Mouse (Mus musculus) CH12F3 (cell line): Measurements from ENCODE around the gene Ddr1.
"Not testable (repeated sequence)": the region's sequence is repeated elsewhere in the genome, so short reads cannot be mapped to it uniquely, and the experiment has no call there.

ENCODE experiments used
- in situ Hi-C: fragments of 300-500 bp; cut with MboI; formaldehyde crosslinking; loops from 2 replicates; pipeline ENCODE4 v1.14.3; 2020; ENCODE audit warnings: low sequenced_read_pairs

Ddr1 gene

DNA sequence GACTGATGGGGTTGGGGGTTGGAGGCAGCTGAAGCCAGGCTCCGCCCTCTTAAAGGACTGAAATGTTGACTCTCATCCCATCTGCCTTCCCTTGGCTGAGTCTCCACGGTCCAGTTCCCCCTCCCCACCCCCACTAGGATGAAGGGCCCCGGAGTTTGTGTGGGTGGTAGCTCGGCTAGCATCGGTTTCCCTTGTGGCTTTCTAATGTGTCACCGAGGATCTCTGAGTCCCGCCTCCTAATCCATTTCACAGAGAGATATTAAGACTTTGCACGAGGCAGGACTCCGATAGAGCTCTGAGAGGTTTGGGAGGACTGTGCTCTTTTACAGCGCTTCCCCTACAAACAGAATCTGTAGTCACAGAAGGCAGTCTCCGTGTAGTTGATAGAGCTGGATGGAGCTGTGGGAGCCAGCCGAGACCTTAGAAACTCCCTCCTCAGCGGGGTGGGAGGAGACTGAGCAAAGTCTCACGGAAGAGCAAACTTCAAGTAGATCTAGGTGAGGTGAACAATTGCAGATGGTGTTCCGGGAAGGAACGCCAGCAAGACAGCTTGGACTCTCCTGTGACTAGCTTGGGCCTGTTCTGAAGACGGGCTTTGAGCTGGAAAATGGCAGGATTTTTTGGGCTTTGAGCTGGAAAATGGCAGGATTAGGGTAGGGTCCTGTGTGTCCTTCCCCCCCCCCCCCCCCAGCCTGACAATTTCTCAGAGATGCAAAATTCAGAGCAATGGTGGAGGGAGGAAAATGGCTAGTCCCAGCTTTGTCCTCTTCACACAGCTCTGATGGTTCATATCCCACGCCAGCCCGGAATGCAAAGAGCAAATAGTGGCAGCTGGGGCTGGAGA, at the start of gene Ddr1:
Gene Ddr1 (minus strand): TSS at position 1 of the 844 bp plus-strand sequence.
- in situ Hi-C loops: no loop called here

DNA sequence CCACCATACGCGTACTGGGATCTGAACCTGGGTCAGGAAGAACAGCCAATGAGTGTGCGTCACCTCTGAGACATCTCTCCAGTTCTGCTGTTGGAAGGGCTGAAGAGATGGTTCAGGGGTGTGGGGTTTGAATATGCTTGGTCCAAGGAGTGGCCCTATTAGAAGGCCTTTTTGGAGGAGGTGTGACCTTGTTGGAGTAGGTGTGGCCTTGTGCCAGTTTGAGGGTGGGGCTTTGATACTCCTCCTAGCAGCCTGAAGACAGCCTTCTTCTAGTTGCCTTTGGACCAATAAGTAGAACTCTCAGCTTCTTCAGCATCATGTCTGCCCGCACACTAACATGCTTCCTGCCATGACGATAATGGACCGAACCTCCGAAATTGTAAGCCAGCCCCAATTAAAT, 49.2 kb upstream of the Ddr1 start:
- in situ Hi-C loops: no loop called here

DNA sequence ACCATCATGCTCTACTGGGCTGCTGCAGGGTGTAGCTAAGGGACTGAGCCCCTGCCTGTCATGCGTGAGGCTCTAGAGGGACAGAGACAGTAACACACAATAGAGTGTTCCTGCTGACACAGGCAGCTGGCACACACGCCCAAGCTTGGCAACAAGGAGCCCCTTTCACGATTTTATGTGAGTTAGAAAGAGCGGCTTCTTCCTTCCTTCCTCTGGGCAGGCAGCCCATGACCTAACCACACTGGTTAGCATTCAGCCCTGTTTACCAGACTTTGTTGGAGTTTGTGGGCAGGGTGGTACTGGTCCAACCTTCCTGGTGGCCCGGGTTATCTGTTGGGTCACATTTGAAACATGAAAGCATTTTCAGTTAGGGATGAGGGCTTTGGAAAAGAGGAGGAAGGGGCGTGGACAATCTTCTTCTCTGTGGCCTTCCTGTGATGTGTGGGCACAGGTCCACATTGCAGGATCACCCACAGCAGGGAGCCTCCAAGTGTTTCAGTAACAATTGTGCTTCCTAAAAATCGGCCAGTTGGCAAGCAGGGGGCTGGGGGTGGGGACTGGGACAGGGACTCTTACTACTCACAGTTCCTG, 47.9 kb upstream of the Ddr1 start:
- in situ Hi-C loops: no loop called here

DNA sequence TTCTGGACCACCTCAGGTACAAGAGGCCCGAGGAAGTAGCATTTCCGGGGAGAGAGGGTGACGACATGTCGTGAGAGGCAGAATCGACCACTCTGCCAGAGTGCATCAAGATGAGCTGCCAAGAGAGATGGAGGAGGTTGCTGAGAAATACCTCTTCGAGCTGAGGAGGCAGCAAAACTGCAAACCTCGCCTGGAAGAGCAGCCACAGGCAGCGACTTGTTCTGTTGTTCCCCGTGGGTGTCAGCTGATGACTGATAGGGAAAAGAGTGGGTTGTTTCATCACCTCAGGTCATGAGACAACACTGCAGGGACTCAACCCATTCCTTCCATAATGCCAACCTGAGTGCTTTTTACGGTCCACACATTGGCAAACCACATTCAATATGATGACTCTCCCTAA, 45.3 kb upstream of the Ddr1 start:
- in situ Hi-C loops: no loop called here

DNA sequence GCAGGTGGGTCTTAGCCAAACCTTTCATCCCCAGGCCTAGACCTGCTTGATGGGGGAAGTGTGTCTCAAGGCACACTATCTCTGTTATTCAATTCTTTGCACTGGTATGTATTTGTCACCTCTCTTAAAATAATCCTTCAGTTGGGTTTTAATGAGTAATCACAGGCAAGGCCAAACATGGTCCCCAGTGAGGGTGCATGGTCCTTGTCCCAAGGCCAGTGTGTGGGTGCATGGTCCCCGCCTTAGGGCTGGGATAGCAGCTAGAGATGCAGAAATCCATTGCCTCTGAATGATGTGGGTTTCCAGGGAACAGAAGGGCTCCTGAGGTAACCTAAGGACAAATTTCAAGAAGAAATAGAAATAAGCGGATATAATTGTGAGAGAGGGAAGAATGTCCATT, 39.9 kb upstream of the Ddr1 start:
- in situ Hi-C loops: no loop called here

DNA sequence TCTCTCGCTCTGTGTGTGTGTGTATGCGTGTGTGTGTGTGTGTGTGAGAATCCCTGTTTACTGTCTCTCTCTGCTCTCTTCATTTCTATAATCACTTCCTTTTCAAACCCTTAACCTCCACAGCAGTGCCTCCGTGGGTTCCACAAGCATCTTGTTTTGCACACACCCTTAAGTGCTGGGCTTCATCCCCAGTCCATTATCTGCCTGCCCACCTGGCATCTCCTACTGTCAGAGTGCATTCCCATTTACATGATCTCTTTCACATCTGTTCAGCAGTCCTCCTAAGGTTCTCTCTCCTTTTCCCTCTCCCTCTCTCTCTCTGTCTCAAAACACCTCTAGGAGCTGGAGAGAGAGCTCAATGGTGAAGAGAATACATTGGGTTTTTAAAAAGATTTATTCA, 38.5 kb upstream of the Ddr1 start:
- in situ Hi-C loops: no loop called here

DNA sequence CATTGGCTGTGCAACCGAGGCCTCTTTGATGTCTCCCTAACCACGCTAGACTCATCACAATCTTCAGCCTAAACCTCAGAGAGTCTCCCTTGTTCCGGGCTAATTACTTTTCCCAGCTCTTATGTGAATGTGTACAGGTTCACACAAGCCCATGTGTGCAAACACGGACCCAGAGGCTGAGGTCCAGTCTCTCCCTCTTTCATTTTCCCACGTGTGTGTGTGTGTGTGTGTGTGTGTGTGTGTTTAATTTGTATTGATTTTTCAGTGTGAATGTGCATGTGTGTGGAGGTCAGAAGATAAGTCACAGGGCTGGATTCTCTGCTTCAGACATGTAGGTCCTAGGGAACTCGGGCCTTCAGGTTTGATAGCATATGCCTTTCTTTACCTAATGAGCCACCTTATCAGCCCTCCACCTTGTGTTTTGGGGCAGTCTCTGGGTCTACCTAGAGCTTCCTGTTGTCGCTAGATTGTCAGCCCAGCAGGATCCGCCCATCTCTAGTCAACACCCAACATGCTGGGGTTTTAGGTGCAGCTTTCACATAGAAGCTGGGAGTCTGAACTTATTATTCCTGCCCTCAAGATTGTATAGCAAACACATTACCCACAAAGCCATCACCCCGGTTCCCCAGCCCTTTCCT, 37.3 kb upstream of the Ddr1 start:
- in situ Hi-C loops: no loop called here

DNA sequence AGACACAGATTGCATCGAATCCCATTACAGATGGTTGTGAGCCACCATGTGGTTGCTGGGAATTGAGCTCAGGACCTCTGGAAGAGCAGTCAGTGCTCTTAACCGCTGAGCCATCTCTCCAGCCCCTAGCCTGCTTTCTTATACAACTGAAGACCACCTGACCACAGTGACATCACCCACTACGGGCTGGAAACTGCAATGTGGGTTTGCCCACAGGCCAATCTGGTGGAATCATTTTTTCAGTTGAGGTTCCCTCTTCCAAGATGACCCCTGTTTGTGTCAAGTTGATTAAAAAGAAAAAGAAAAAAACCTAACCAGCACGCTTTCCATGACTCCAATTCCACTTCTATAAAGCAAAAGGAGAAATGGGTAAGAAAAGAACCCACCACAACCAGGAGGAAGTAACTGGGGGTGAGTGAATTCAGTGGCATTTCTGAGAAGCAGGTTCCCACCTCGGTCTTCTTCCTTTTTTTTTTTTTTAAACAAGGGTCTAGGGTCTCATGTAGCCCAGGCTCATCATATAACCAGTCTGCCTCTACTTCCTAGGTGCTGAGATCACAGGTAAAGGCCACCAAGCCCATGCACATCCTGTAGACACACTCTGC, 36.0 kb upstream of the Ddr1 start:
- in situ Hi-C loops: no loop called here

DNA sequence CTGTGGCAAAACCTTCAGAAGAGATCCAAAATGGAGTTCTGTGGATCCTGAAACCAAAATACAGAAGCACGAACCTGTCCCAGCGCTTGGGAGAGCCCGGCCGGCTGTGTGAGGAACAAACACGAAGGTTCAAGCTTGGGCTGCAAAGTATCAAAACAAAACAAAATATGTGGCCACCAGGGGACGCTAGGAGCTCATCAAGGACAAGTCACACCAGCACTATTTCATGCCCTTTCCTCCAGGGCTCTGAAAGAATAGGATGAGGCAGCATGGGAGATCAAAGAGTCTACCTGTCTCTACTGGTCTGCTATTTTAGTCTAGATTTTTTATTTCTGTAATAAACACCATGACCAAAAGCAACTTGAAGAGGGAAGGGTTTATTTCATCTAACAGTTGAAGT, 35.3 kb upstream of the Ddr1 start:
- in situ Hi-C loops: no loop called here

DNA sequence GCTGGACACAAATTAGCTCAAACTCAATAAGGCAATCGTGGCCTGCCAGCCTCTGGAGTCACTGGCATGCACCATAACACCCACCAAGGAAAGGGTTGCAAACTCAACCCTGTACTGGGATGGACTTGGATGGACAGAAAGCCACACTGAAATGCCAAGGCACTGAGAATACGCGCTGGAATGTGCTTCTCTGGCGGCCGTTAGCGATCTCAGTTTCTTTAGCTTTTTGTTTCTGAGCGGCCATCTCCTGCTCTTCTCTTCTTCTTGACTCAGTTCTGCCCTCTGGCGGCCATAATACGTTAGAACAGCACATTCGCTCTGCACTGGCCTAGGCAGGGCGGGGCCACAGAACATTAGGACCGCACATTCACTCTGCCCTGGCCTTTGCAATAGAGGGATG, 33.3 kb upstream of the Ddr1 start:
- in situ Hi-C loops: no loop called here

DNA sequence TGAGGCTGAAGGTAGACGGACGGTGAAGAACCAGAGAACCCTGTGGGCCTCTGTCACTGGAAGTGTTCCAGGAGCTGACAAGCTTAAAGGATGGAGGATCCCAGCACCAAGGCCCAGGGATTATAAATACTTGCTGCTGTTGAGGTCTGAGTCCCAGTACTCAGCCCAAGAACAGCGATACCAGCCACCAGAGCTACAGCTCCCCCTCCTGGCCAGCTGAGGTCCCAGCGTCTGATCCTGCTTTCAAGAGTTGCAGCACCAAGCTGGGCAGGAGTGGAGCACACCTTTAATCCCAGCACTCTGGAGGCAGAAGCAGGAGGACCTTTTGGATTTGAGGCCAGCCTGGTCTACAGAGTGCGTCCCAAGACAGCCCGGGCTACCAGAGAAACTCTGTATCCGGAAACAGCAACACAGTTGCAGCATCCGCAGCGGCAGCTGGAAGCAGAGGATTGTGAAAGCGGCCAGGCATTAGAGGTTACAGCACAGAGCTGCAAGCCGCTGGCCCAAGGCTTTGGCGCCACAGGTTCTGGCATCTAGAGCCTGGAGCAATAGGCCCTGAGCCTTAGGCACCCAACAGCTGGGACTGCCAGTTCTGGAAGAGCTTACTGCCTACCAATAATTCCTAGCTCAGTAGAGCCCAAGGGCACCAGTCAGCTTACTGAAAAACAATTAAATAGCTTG, 32.0 kb upstream of the Ddr1 start:
- in situ Hi-C loops: no loop called here

DNA sequence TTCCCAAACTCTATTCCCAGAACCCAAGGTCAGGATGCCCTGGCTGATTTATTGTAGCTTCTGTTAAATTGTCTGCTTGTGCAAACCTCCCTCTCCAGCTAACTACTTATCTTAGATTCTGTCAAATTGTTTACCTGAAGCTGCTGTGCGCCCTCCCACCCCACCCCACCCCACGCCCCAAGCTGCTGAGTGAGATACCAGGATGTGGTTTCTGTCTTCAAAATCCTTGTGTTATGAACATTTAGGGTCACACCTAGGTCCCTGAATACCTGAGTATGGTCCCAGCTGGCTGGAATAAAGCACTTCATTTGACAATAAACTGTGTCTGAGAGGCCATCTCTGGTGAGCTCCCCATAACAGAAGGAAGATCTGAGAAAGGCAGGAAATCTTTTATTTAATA, 30.1 kb upstream of the Ddr1 start:
- in situ Hi-C loops: no loop called here

DNA sequence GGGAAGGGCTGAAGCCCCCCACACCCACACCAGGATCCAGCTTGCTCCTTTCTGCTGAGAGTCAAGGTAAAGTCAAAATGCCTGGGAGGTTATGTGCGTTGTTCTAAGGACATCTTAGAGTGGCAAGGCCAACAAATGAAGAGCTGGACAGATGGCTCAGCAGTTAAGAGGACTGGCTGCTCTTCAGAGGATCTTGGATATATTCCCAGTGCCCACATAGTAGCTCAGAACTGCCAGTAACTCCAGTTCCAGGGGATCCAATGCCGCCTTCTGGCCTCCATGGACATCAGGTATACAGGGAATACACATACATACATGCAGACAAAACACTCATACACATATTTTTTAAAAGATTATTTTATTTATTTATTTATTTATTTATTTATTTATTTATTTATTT, 29.0 kb upstream of the Ddr1 start:
- in situ Hi-C loops: no loop called here

DNA sequence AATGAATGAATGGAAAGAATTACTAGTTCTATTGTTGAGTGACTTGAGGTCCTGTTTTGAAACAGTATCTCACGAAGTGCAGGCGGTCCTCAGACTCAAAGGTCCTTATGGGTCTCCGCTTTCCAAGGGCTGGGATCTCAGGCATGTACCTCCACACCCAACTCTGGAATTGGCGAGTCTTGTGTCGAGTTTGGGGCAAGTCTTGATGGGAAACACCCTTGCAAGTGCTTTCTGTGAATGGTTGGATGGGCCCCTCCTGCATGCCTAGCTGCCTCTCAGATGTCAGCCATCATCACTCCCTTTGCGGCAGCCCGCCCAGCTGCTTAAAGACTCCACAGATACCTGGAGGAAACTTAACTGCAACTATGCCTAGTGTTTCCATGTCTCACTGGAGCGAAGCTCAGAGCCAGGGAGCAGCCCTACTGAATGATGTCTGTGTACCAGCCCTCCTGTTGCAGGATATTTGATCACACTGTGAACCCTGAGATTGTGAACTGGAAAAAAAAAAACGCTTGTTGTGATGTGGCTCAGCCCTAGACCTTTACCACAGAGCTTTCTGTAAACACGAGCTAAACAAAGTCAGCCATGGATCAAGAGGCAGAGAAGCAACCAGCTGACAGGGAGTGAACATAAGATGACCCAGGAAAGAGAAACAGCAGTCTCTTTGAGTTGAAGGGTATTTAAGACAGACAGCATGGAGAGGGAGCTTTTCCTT, 27.2 kb upstream of the Ddr1 start:
- in situ Hi-C loops: no loop called here

DNA sequence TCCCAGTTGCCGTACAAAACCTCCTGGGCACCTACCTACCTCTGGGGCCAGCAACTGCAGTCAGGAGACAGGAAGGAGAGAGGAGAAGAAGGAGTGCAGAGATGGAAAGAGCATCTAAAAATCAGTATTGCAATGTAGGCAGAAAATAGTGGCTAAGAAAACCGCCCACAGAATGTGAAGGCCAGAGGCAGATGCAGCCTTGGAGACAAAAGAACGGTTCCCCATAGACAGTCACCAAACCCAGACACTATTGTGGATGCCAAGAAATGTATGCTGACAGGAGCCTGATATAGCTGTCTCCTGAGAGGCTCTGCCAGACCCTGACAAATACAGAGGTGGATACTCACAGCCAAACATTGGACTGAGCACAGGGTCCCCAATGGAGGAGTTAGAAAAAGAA, 25.7 kb upstream of the Ddr1 start:
- in situ Hi-C loops: not testable (repeated sequence)

DNA sequence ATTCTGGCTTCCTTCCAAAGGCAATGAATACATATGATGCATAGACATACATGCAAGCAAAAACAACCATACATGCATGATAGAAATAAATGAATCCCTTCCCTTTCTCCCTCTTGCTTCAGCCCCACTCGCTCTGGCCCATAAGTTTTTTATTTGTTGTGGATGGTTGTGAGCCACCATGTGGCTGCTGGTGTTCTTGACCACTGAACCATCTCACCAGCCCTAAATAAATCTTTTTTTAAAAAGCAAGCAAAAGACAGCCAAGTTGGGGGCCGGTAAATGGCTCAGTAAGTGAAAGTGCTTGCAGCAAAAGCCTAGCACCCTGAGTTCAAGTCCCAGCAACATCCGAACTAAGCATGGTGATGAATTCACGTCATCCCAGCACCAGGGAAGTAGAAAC, 24.4 kb upstream of the Ddr1 start:
- in situ Hi-C loops: no loop called here

DNA sequence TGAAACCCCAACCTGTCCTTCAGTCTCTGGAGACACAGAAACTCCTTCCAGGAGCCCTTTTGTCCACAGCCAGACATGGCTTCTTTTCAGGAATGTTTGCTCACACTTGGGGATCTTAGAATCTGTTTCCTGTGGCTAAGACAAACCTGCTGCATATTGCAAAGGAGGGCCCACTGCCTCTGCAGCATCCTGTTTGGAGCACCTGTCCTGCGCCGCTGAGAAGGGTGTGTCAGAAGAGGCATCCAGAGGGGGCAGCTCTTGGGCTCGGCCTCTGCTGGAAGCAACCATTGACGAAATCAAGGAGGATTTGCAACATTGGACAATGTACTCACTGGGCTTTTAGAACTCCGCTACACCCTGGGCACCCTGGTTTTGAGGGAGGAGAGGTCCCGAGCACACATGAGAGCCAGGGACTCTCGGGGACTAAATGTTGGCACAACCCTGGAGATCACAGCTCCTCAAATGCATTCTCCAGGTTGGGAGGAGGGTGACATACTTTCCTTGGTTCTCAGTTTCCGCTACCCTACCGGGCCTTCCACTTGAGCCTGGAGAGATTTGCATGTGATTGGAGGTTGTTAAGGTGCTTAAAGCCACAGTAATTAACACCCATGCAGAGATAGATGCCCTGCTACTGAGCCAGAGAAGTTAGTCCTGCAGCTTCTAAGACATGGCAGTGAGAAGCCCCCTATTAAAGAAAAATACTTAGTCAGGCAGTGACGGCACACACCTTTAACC, 23.2 kb upstream of the Ddr1 start:
- in situ Hi-C loops: no loop called here

DNA sequence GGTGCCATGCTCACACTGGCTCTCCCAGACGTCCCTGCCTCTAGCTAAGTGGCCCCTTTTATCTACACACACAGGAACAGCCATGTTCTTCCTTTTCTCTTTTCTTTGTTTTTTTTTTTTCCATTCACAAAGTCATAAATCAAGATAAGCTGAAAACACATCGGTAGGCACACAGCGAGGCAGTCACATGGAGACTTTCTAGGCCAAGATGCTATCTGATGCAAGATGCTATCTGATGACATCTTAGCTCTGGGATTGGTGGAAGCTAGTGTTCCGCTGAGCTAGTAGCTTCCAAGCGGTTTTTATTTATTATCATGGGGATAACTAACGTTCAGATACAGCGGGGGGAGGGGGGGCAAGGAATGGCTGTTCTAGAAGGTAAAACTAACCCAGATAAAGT, 22.6 kb upstream of the Ddr1 start:
- in situ Hi-C loops: no loop called here

DNA sequence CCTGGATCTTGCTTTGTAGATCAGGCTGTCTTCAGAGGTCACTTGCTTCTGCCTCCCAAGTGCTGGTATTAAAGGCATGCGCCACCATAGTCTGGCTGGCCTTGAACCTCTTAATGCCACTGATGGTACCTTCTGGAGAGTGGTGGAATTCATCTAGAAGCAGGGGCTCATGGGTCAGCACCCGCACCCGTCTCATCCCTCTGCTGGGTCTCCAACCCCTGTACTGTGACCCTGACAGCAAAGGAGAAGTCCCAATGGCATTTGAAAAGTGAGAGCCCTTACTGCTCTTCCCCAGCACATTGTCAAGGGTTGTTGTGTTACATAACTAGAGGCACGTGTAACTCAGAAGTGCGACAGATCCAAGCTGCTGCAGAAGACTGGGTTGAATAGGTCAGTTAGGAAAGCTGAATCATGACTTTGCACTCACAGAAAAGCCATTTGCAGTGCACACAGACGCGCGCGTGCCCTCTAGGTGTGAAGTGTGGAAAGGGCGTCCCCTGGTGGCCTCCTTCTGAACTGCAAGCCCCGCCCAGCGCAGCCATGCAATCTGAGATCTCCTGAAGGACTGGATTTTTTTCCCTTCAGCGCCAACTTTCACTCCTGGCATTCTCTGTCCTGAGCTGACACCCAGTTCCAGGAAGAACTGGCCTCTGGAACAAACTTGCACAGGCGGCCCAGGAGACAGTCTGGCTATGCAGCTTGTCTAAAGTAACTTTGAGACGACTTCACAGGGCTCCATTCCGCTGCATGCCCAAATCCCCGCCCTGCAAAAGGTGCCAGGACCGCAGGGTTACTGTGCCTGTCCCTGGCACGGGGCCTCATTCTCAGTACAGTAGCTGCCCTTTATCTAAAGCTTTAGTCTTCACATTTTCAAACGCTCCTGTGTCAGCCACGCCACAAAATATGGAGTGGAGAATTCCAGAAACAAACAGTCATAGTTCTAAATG, 21.1 kb upstream of the Ddr1 start:
- in situ Hi-C loops: no loop called here
